Mouse (Mus musculus) thymus, adult 2 months (tissue): ENCODE results near the gene Osbpl2. TPM values are rescaled to one million over a fixed set of nuclear protein-coding genes. Genes with fewer than 3 reads are reported as not detected.

Source experiments
- DNase-seq: peaks from one replicate; pipeline ENCODE4 v3.0.0; 2021
- H3K27ac ChIP-seq: fragments of 200-500 bp; 2 replicates; pipeline ENCODE4 v1.5.1; 2012; ENCODE audit warnings: low read length, control low read depth; ENCODE audit not compliant: control insufficient read depth, insufficient read depth
- H3K27me3 ChIP-seq: fragments of 200-500 bp; 2 replicates; pipeline ENCODE4 v1.6.1; 2012; ENCODE audit warnings: mild to moderate bottlenecking, low read length, moderate library complexity, mixed read lengths; ENCODE audit not compliant: control insufficient read depth, insufficient read depth
- H3K36me3 ChIP-seq: fragments of 200-500 bp; 2 replicates; pipeline ENCODE4 v1.6.1; 2012; ENCODE audit warnings: mild to moderate bottlenecking, low read length, moderate library complexity; ENCODE audit not compliant: control insufficient read depth, insufficient read depth
- H3K4me1 ChIP-seq: fragments of 200-500 bp; replicated peaks from 2 replicates; pipeline ENCODE4 v1.6.1; 2012; ENCODE audit warnings: low read length; ENCODE audit not compliant: control insufficient read depth, insufficient read depth
- H3K4me3 ChIP-seq: fragments of 200-500 bp; 2 replicates; pipeline ENCODE4 v1.5.1; 2012; ENCODE audit warnings: mild to moderate bottlenecking, low read length, control low read depth, moderate library complexity; ENCODE audit not compliant: control insufficient read depth, insufficient read depth
- CTCF ChIP-seq: fragments of 200-500 bp; IDR thresholded peaks from 2 replicates; pipeline ENCODE4 v1.5.1; 2012; ENCODE audit warnings: mild to moderate bottlenecking, control low read depth, low read length, moderate library complexity, borderline replicate concordance; ENCODE audit not compliant: control insufficient read depth, poor library complexity, insufficient read depth; ENCODE audit errors: extremely low read depth
- POLR2A ChIP-seq: fragments of 200-500 bp; IDR thresholded peaks from 2 replicates; pipeline ENCODE4 v1.6.1; 2012; ENCODE audit warnings: mild to moderate bottlenecking, low read length, control low read depth, moderate library complexity; ENCODE audit not compliant: control insufficient read depth, poor library complexity, insufficient read depth; ENCODE audit errors: extremely low read depth
- WGBS: fragments of 180-500 bp; shearing (Covaris S2); methylation state at CpG from one replicate; pipeline ENCODE4 v1.1.7; 2018; 5-methylcytosine and 5-hydroxymethylcytosine counted together
- polyA plus RNA-seq: library from polyadenylated mRNA; depleted of rRNA; stranded (reverse); fragments of >200 nt; gene quantifications from 2 replicates; pipeline ENCODE4 v1.2.3, GENCODE M21; 2012

The Osbpl2 gene
- polyA plus RNA-seq, 1 experiment = 21.7 TPM

GRCm38 (mm10) chr2:180147379-180147778 lies 28.3 kb downstream of the Osbpl2 start:
- Histone ChIP-seq H3K27ac (no peak overlapping the region), H3K4me1 (no peaks in the 10 kb centered on the region), H3K27me3 (no peaks in the 10 kb centered on the region), H3K4me3 (no peak overlapping the region), H3K36me3 (peaks cover 47% of the 10 kb centered on the region)
- DNase-seq = no peak
- TF ChIP-seq POLR2A (no peak), CTCF (no peak)
- 97% methylated on average over 6 of the region's 6 CpGs for WGBS

- no peak overlapping the region for H3K27ac ChIP-seq
- 93% methylated on average over 9 of the region's 9 CpGs for WGBS
- no peaks in the 10 kb centered on the region for H3K27me3 ChIP-seq
- H3K4me3 ChIP-seq = no peak overlapping the region
- DNase-seq = no peak
- no peak for TF ChIP-seq CTCF
- TF ChIP-seq POLR2A = no peak
- H3K36me3 ChIP-seq = peaks cover 55% of the 10 kb centered on the region
- no peaks in the 10 kb centered on the region for H3K4me1 ChIP-seq
These were observed 29.4 kb downstream of the Osbpl2 start for GRCm38 (mm10) chr2:180148551-180148950.

- no peak for DNase-seq
- no peaks in the 10 kb centered on the region for H3K4me1 ChIP-seq
- no peak overlapping the region for H3K4me3 ChIP-seq
- TF ChIP-seq POLR2A (no peak), CTCF (no peak)
- 99% methylated on average over 3 of the region's 3 CpGs for WGBS
- no peak overlapping the region for H3K27ac ChIP-seq
- H3K36me3 ChIP-seq = peaks cover 56% of the 10 kb centered on the region
- no peaks in the 10 kb centered on the region for H3K27me3 ChIP-seq
These were observed 35.7 kb downstream of the Osbpl2 start for GRCm38 (mm10) chr2:180154796-180155195.

GRCm38 (mm10) chr2:180158627-180159026 lies 39.5 kb downstream of the Osbpl2 start:
- H3K4me1 ChIP-seq = no peaks in the 10 kb centered on the region
- no peaks in the 10 kb centered on the region for H3K27me3 ChIP-seq
- H3K36me3 ChIP-seq = peaks cover 31% of the 10 kb centered on the region
- H3K4me3 ChIP-seq = no peak overlapping the region
- 93% methylated on average over 3 of the region's 3 CpGs for WGBS
- no peak for DNase-seq
- TF ChIP-seq CTCF (no peak), POLR2A (no peak)
- no peak overlapping the region for H3K27ac ChIP-seq

GRCm38 (mm10) chr2:180165855-180166254 lies 46.7 kb downstream of the Osbpl2 start:
- WGBS = 95% methylated on average over 2 of the region's 2 CpGs
- no peaks in the 10 kb centered on the region for H3K27me3 ChIP-seq
- H3K36me3 ChIP-seq = peaks cover 5% of the 10 kb centered on the region; the same call in 1 of the 2 replicates
- no peaks in the 10 kb centered on the region for H3K4me1 ChIP-seq
- DNase-seq = no peak
- H3K4me3 ChIP-seq = no peak overlapping the region
- TF ChIP-seq POLR2A = no peak
- no peak for TF ChIP-seq CTCF
- no peak overlapping the region for H3K27ac ChIP-seq

- 93% methylated on average over 2 of the region's 2 CpGs for WGBS
- no peaks in the 10 kb centered on the region; the same call in 1 of the 2 replicates for H3K36me3 ChIP-seq
- H3K27me3 ChIP-seq = no peaks in the 10 kb centered on the region
- TF ChIP-seq CTCF (no peak), POLR2A (no peak)
- peaks cover 3% of the 10 kb centered on the region for H3K4me1 ChIP-seq
- DNase-seq = no peak
- no peak overlapping the region for H3K27ac ChIP-seq
- H3K4me3 ChIP-seq = no peak overlapping the region
These were observed 47.8 kb downstream of the Osbpl2 start for GRCm38 (mm10) chr2:180166869-180167268.
